Mouse (Mus musculus): Measurements from ENCODE around the gene Tex9. TPM values are rescaled to one million over a fixed set of nuclear protein-coding genes. Genes with fewer than 3 reads are reported as not detected.

Gene Tex9
- 28.7 and 32.4 TPM in 2 replicates for polyA plus RNA-seq (2012; rRNA removed)

DNA sequence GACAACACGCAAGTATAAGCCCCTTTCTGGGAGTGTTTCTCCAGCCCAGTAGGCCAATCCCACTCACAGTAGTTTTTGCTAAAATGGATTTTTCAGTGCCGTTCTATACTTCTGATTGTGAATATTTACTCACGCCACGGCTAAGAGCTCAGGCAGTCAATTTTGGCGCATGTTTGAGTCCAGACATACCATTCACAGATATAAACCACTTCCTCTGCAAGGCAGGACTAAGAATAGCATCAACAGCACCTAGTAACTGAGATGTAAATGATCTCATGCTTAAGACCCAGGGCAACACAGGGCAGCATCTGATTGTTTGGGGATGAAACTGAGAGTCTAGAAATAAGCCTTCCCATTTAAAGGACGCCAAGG, at the start of gene Tex9:
Gene Tex9, minus strand, starts transcription at position 19 of the 372 bp plus-strand sequence.

DNA sequence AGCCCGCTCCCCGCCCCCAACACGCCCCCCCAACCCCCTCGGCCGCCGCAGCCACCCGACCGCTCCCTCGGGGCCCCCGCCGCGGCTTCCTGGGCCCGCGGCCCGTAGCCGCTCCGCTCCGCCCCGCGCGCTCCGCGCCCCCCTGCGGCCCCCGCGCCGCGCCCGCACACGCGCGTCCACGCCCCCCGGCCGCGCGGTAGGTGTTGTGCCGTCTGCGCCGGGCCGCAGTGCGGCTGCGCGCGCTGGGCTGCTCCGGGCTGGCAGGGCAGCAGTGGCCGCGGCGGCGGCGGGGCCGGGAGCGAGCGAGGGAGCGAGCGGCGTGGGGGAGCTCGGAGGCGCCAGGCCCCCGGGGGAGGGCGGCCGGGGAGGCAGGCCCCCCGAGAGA, 40.0 kb upstream of the Tex9 start, which contains the start of gene Rfx7:
Gene Rfx7, plus strand, starts transcription at position 245 of the 385 bp plus-strand sequence.

DNA sequence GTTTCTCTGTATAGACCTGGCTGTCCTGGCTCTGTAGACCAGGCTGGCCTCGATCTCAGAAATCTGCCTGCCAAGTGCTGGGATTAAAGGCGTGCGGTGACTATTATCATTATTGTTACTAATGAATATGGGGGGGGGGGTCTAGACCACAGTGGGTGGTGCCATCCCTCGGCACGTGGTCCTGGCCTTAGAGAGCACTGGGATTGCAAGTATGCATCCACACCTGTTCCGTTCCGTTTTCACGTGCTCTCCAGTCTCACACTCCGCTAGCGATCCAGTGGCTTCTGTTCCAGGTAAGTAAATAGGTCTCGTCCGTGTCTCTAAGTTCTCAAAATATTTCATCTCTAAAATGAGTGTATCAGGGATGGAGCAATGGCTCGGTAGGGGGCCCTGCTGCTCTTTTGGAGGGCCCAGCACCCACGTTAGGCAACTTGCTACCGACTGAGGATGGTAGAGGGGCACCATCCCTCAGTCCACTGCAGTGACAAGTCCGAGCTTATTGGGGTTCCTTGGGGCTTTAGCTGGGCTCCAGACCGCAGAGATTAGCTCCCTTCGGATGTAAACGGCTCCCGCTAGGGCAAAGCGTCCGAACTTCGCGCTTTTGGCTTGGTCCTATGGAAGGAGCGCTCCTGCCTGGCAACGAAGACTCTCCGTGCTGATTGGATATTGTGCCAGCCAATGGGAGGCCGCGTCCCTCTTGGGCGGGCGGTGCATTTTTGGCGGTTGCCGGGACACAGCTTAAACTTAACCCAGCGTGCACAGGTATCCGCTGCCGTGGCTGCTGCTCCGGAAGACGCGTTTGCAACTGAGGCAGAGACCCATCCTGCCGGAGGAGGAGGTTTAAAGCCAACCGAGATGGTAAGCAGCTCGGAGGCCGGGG, 54.0 kb downstream of the Tex9 start, which contains the start of gene Mns1:
Gene Mns1, plus strand, starts transcription at position 190 of the 880 bp plus-strand sequence.

Other genes with a start within 250 kb of the Tex9 start
- 60.5 and 65.8 TPM in 2 replicates for gene Zfp280d, start 217.4 kb downstream of the Tex9 start, polyA plus RNA-seq (2012; rRNA removed)
- 4.7 and 5.8 TPM in 2 replicates for gene Mns1, start 54.2 kb downstream of the Tex9 start, polyA plus RNA-seq (2012; rRNA removed)
- gene Rfx7, start 40.0 kb upstream of the Tex9 start, polyA plus RNA-seq (2012; rRNA removed) = 23.3 and 23.8 TPM in 2 replicates
- gene Nedd4, start 170.1 kb upstream of the Tex9 start, polyA plus RNA-seq (2012; rRNA removed) = 363 and 379 TPM in 2 replicates

Measured in central nervous system, embryonic 18 days (tissue).